Mouse (Mus musculus) granulocyte monocyte progenitor cell, adult 5-6 weeks (primary cell): ENCODE results near the gene Vamp1. TPM values are rescaled to one million over a fixed set of nuclear protein-coding genes. Genes with fewer than 3 reads are reported as not detected.

ENCODE experiments used
- ATAC-seq: replicated peaks from 2 replicates; pipeline ENCODE4 v1.8.0; 2016; ENCODE audit warnings: mild to moderate bottlenecking, moderate TSS enrichment, inconsistent platforms; ENCODE audit not compliant: poor library complexity, severe bottlenecking
- total RNA-seq, 2 experiments: library from RNA; stranded (forward) in 1 of 2; stranded (reverse) in 1 of 2; fragments of 200-712, 200-1000 nt in 1 of 2; fragments of >200 nt in 1 of 2; fragmentation: Nextera tagmentation in 1 of 2; gene quantifications; 2 replicates each; pipeline ENCODE4 v1.2.3; 2014 to 2017

Vamp1 gene
- total RNA-seq, 2 experiments from 2014 or later, result 7.1 to 26.0 TPM

DNA sequence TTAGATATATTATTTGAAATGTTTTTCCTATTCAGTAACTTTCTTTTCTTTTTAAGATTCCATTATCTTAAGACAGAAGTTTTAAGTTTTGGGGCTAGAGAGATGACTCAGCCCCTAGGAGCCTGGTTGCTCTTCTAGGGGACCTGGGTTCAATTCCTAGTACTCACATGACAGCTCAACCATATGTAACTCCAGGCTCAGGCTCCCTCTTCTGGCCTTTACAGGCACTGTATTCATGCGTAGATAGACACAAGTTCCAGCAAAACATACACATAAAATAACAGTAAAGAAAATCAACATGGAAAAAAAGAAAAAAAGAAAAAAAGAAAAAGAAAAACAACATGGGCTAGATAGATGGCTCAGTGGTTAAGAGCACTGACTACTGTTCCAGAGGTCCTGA lies 4.9 kb upstream of the Vamp1 start:
- no peak for ATAC-seq

GRCm38 (mm10) chr6:125212621-125213020 lies 2.7 kb upstream of the Vamp1 start:
- ATAC-seq, result no peak

DNA sequence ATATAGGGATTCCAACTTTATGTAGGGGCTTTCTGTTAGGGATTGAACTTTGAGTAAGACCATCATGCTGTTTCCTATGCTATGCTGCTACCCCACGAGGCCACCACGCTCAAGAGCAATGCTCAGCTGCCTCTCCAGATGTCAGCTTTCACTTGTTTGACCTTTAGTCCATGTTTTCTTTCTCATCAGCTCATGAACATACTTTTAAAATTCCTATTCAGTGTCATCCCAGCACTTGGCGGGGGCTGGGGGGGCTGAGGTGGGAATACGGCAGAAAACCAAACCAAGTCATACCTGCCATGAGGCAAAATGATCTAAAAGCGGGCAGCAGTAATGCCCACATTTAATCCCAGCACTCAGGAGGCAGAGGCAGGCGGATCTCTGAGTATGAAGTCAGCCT lies 2.2 kb upstream of the Vamp1 start:
- no peak for ATAC-seq

GRCm38 (mm10) chr6:125213715-125214114 lies 1.6 kb upstream of the Vamp1 start:
- no peak for ATAC-seq

DNA sequence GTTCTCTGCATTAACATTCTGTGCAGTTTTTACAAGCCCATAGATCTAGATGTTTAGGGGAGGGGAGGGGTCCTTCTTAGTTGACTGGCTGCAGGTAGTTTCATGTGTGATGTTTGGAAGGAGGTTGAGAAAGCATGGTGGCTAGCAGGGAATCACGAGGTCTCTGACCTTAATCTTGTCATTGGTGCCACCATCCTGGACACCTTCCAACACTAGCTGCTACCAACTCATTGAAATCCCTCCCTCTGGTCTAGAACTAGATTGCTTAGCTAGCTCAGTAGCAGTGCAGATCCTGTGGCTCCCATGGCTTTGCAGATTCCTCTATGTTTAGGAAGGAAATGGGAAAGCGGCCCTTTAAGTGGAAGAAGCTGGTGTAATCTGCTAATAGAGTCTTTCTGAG lies 1.5 kb downstream of the Vamp1 start:
- no peak for ATAC-seq

GRCm38 (mm10) chr6:125217899-125218298 lies 2.5 kb downstream of the Vamp1 start:
- no peak for ATAC-seq

DNA sequence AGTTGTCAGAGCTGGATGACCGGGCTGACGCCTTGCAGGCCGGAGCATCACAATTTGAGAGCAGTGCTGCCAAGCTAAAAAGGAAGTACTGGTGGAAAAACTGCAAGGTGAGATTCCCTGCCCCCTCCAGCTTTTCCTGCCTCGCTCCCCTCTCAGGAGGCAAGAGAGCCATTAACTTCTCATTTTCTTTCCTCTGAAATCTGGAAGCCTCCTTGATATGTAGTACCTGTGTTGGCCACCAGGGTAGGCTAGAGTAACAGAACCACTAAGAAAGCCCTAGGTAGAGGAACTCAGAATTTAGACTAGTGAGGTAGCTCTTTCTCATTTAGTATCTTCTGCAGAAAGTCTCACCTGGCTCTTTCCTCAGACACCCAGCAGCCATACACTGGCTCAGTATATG lies 3.6 kb downstream of the Vamp1 start:
- ATAC-seq, result peak; percentile 30

DNA sequence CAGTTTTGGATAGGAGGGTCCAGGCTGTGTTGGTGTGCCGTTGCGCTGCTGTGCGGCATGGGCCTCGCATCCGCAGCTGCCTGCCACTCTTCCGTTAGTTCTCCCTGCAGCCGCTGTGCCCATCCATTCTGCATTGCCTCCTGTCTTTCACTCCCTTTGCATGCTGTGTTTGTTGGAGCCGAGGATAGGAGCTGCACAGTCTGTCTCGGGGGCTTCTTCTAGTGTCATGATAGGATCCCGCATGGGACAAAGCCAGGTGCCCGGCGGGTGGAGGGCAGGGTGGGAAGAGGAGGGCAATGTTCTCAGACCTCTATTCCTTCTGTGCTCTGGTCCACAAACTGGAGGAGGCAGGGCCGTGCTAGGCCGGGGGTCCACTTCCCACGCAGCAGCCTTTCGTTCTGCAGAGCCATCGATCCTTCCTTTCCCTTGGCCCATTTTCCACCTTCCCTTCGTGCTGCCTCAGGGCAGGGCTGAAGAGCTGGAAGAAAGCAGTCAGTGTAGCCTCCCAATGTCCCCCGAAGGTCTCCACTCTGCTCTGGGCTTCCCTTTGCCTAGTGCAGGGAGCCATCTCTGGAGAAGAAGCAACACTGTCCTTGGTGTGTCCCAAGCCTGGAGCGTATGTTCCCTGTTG lies 5.9 kb downstream of the Vamp1 start:
- ATAC-seq, result no peak

- no peak for ATAC-seq
Observed at GRCm38 (mm10) chr6:125222146-125222545, 6.8 kb downstream of the Vamp1 start.

DNA sequence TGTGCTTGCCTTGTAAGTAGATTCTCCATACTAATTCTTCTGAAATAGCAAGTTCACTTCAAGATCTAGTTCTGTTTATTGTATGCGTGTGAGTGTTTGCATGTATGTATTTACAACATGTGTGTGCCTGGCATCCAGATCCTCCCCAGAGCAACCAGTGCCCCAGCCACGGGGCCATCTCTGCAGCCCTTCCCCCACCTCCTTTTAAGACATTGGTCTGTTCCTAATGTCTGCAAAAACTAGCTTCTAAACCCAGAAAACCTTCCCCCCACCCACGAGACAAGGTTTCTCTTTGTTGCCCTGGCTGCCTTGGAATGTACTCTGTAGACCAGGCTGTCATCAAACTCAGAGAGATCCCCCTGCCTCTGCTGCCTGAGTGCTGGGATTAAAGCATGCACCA lies 7.2 kb downstream of the Vamp1 start:
- ATAC-seq, result no peak

DNA sequence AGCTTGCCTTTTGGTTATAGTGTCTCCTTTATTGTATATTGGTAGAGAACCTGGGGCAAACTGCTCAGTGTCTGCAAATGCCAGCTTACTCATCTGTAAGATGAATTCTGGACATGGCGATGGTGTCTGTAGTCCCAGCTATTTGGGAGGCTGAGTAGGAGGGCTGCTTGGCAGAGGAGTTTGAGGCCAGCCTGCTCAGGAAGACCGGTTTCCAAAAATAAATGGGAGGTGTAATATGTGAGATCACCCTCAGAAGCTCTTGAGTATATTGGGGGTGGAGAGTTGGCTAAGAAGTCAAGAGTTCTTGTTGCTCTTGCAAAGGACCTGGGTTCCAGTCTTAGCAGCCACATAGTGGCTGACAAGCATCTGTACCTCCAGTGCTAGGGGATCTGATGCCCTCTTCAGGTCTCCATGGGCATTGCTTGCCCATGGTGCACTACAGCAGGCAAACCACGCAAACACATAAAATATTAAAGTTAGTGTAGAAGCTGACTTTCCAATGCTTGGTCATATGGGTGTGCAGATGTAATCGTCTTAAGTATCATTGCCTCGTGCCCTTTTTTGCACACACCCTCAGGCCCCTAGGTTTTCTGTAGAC lies 10.3 kb downstream of the Vamp1 start:
- ATAC-seq, result peak; percentile 60

- no peak for ATAC-seq
Observed at GRCm38 (mm10) chr6:125230571-125230970, 15.2 kb downstream of the Vamp1 start.

- ATAC-seq, result peak; percentile 79
Observed at GRCm38 (mm10) chr6:125231117-125232044, 16.0 kb downstream of the Vamp1 start, which contains the start of gene Tapbpl. Tapbpl (minus strand) TSS chr6:125231860.

GRCm38 (mm10) chr6:125232045-125232437 lies 16.7 kb downstream of the Vamp1 start:
- ATAC-seq, result peak; percentile 5; the same call in 1 of the 2 replicates

DNA sequence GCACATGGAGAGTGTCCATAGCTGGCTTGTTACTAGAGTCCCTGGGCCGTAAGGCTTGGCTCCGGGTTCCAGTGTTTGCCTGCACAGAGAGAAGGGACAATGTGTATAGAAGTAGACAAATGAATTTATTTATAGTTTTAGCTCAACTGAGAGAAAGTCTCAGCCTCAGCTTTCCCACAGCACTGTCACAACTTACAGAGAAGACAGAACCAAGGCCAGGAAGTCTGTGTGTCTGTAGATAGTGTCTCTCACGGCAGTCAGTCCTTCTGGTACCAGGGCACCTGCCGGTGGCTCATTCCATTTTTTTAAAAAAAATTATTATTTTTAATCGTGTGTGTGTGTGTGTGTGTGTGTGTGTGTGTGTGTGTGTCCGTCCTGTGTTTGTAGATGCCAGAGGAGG lies 17.2 kb downstream of the Vamp1 start:
- ATAC-seq, result no peak

- ATAC-seq, result no peak
Observed at GRCm38 (mm10) chr6:125233816-125234519, 18.6 kb downstream of the Vamp1 start.

DNA sequence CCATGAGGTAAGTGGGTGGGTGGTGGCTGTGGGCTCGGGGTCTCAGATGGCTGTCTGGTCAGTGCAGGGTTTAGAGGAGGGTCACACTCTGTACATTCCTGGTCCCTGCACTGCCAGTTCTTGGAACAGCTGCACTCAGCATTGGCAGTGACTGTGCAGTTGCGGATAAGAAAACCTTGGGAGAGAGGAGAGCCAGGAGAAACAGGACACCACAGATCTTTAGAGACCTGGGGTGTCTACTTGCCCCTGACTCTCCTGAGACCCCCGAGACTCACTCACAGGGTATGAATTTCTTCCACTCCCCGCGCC lies 19.1 kb downstream of the Vamp1 start:
- no peak for ATAC-seq

DNA sequence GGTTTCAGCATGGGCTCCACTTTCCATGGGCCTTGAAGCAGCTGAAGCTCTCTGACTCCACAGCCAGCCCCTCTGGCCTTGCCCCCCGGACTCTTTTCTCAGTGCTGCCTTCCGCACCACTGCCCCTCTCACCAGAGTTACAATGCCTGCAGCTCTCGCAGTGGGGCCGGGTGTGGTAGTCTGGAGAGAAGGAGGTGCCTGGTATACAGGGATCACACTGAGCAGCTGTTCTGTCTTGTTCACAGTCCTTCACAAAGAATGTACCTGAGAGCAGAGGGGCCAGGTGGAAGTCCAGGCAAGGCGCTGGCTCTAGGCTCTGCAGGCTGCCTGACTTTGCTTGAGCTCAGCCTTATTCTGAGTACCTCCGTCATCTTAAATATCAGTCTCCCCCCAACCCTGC lies 21.0 kb downstream of the Vamp1 start:
- no peak for ATAC-seq

- no peak for ATAC-seq
Observed at GRCm38 (mm10) chr6:125236782-125237181, 21.4 kb downstream of the Vamp1 start, which contains the start of gene Cd27. Cd27 (minus strand) TSS chr6:125237010.

DNA sequence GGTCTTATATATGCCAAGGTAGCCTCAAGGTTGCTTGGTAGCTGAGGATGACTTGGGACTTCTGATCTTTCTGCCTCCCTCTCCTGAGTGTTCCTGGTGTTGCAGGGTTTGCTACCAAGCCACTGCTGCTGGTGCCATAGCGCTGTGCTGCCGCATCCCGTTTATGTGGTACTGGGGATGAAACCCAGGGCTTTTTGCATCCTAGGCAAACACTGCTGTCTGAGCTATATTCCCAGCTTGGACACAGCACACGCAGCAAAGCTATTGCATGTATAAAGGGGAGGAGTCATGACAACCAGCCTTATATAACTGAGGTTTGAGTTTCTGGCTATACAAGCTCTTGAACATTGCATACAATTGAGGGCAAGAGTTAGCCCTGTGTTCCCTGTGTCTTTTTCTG lies 22.1 kb downstream of the Vamp1 start:
- peak; percentile 28 for ATAC-seq

- peak; percentile 41 for ATAC-seq
Observed at GRCm38 (mm10) chr6:125238396-125238795, 23.0 kb downstream of the Vamp1 start.
